Comparison of ENCODE assay signal across 9 mouse cellular contexts in genomic region chr9:78477021-78477551, GRCm38 (mm10). TPM values are rescaled to one million over a fixed set of nuclear protein-coding genes. Genes with fewer than 3 reads are reported as not detected.
DNase-seq lines count a peak whose midpoint lies in the region; ATAC-seq and TF ChIP-seq lines count a peak whose summit lies in the region.
"Had no signal": no experiment of that assay in that cellular context is flagged by ENCODE, and none has a peak within 500 bp of the region (broad histone marks: within the 10 kb centered on the region; RNA-seq: fewer than 3 reads in every experiment).

No protein-coding gene starts in this region.

- H3K27me3 ChIP-seq in embryonic facial prominence, embryonic 14.5 days (replicated peaks; ENCODE audit: control insufficient read depth, insufficient read depth, low read length) = no peaks in the 10 kb centered on the region
- no peaks in the 10 kb centered on the region for H3K27me3 ChIP-seq in intestine, embryonic 16.5 days (replicated peaks; ENCODE audit: control insufficient read depth, insufficient read depth, low read length)

- WGBS in embryonic facial prominence, embryonic 14.5 days = 8% methylated on average over 5 of the region's 5 CpGs
- 4% methylated on average over 5 of the region's 5 CpGs for WGBS in intestine, embryonic 16.5 days

- no peak overlapping the region for H3K4me2 ChIP-seq in embryonic facial prominence, embryonic 14.5 days (ENCODE audit: low read depth, low read length)
- H3K4me2 ChIP-seq in intestine, embryonic 16.5 days (ENCODE audit: low read depth, low read length) = no peak overlapping the region

- TF ChIP-seq CTCF in gastrocnemius, adult 2 months (IDR thresholded peaks at IDR 0.05) = peak; percentile 70

- H3K4me3 ChIP-seq in gastrocnemius, adult 2 months = no peak overlapping the region
- no peak overlapping the region for H3K4me3 ChIP-seq in embryonic facial prominence, embryonic 14.5 days (ENCODE audit: low read depth, low read length)
- H3K4me3 ChIP-seq in intestine, embryonic 16.5 days (ENCODE audit: low read length) = no peak overlapping the region

- H3K9me3 ChIP-seq in embryonic facial prominence, embryonic 14.5 days (ENCODE audit: control insufficient read depth, low read length) = no peaks in the 10 kb centered on the region
- no peaks in the 10 kb centered on the region for H3K9me3 ChIP-seq in intestine, embryonic 16.5 days (ENCODE audit: control insufficient read depth, low read length)

- H3K27ac ChIP-seq in gastrocnemius, adult 2 months = no peak overlapping the region
- H3K27ac ChIP-seq in embryonic facial prominence, embryonic 14.5 days (replicated peaks; ENCODE audit: low read depth, low read length) = no peak overlapping the region; the same call in 1 of the 2 replicates
- peak overlapping the region; percentile 23; the same call in 1 of the 2 replicates for H3K27ac ChIP-seq in intestine, embryonic 16.5 days (ENCODE audit: low read length)
- H3K27ac ChIP-seq: macrophage had no signal

- ATAC-seq in CD4-positive, CD25-positive, alpha-beta regulatory T cell, adult 4 months = peak; percentile 10
- no peak for ATAC-seq in embryonic facial prominence, embryonic 14.5 days (ENCODE audit: low read depth)
- ATAC-seq in intestine, embryonic 16.5 days = 0 out of 2 replicates have a peak, but pooled peaks have one; percentile 3
- no peak for ATAC-seq in monocyte, adult 5-6 weeks (replicated peaks; ENCODE audit: insufficient number of reproducible peaks, low FRiP score, low TSS enrichment, poor library complexity, severe bottlenecking)

- no peaks in the 10 kb centered on the region for H3K4me1 ChIP-seq in embryonic facial prominence, embryonic 14.5 days (ENCODE audit: control insufficient read depth, insufficient read depth, low read length)
- no peaks in the 10 kb centered on the region for H3K4me1 ChIP-seq in intestine, embryonic 16.5 days (ENCODE audit: control insufficient read depth, insufficient read depth, low read length)

- DNase-seq in gastrocnemius, adult 2 months = no peak
- DNase-seq in gastrocnemius, postnatal 36 days = no peak
- DNase-seq in embryonic facial prominence, embryonic 14.5 days (ENCODE audit: low spot score) = peak; percentile 82
- peak; percentile 24 to 26 for DNase-seq in natural killer cell, adult 2 months (ENCODE audit: low spot score in 2 of 2)
- DNase-seq in adrenal gland, adult 8-10 months = no peak

- intact Hi-C loops in gastrocnemius, adult 2 months (cut with DNase I) = loop anchor here (2.0 kb wide), 2 partner anchors 50 to 76 kb away; no protein-coding TSS in a partner anchor
- intact Hi-C loops in gastrocnemius, postnatal 36 days (cut with DNase I) = loop anchor here (5.0 to 10.0 kb wide), 2 partner anchors 48 to 75 kb away; no protein-coding TSS in a partner anchor

- H3K36me3 ChIP-seq in embryonic facial prominence, embryonic 14.5 days (ENCODE audit: control insufficient read depth, insufficient read depth, low read length) = peaks cover 72% of the 10 kb centered on the region
- peaks cover 6% of the 10 kb centered on the region; the same call in 1 of the 2 replicates for H3K36me3 ChIP-seq in intestine, embryonic 16.5 days (ENCODE audit: control insufficient read depth, insufficient read depth, low read length)

- no peak overlapping the region for H3K9ac ChIP-seq in embryonic facial prominence, embryonic 14.5 days (ENCODE audit: low read depth, low read length)
- no peak overlapping the region for H3K9ac ChIP-seq in intestine, embryonic 16.5 days (ENCODE audit: low read depth, low read length)

RNA-seq across cellular contexts. Expression of gene Eef1a1, which starts 11.9 kb away (rescaled TPM):
- 100 to 1,000 TPM; 390 to 557 TPM for total RNA-seq in gastrocnemius, adult 2 months (2021)
- total RNA-seq in gastrocnemius, postnatal 36 days (2021) = 100 to 1,000 TPM; 496 to 538 TPM
- over 10,000 TPM; 10,256 to 11,102 TPM for polyA plus RNA-seq in CD4-positive, CD25-positive, alpha-beta regulatory T cell, adult 4 months (2017; shearing (Covaris generic))
- 5,674 and 6,022 TPM in 2 replicates for polyA plus RNA-seq in embryonic facial prominence, embryonic 14.5 days (2014; fragmentation: Nextera tagmentation; extraction: Ambion mirVana)
- 4,065 and 4,271 TPM in 2 replicates for polyA plus RNA-seq in intestine, embryonic 16.5 days (2015; fragmentation: Nextera tagmentation; extraction: Ambion mirVana)
- total RNA-seq in monocyte, adult 5-6 weeks (2017) = 6,370 to 7,055 TPM (median 6,774 TPM) in 3 replicates
- total RNA-seq in adrenal gland, adult 8-10 months (2022) = 1,000 to 10,000 TPM; 5,975 to 6,274 (median 6,040) TPM

RNA-seq across cellular contexts. Expression of gene Gm17324, which starts 28.5 kb away (rescaled TPM):
- total RNA-seq in gastrocnemius, adult 2 months (2021) = not detected
- total RNA-seq in gastrocnemius, postnatal 36 days (2021) = not detected
- under 1 TPM in 1 of 2 experiments, not detected in 1; 0.51 TPM for polyA plus RNA-seq in CD4-positive, CD25-positive, alpha-beta regulatory T cell, adult 4 months (2017; shearing (Covaris generic))
- 0.71 TPM in 1 of 2 replicates, not detected in the other for polyA plus RNA-seq in embryonic facial prominence, embryonic 14.5 days (2014; fragmentation: Nextera tagmentation; extraction: Ambion mirVana)
- 0.24 and 0.48 TPM in 2 replicates for polyA plus RNA-seq in intestine, embryonic 16.5 days (2015; fragmentation: Nextera tagmentation; extraction: Ambion mirVana)
- total RNA-seq in monocyte, adult 5-6 weeks (2017) = not detected in 3 replicates
- under 1 TPM in 1 of 4 experiments, not detected in 3; 0.32 TPM for total RNA-seq in adrenal gland, adult 8-10 months (2022)
- polyA plus RNA-seq: macrophage had no signal

RNA-seq across cellular contexts. Expression of gene Mto1, which starts 29.1 kb away (rescaled TPM):
- 10 to 100 TPM; 19.8 to 22.0 TPM for total RNA-seq in gastrocnemius, adult 2 months (2021)
- 10 to 100 TPM; 17.6 to 21.4 TPM for total RNA-seq in gastrocnemius, postnatal 36 days (2021)
- polyA plus RNA-seq in CD4-positive, CD25-positive, alpha-beta regulatory T cell, adult 4 months (2017; shearing (Covaris generic)) = 10 to 100 TPM; 15.6 to 19.1 TPM
- polyA plus RNA-seq in embryonic facial prominence, embryonic 14.5 days (2014; fragmentation: Nextera tagmentation; extraction: Ambion mirVana) = 21.4 and 22.1 TPM in 2 replicates
- 25.0 and 27.0 TPM in 2 replicates for polyA plus RNA-seq in intestine, embryonic 16.5 days (2015; fragmentation: Nextera tagmentation; extraction: Ambion mirVana)
- total RNA-seq in monocyte, adult 5-6 weeks (2017) = 29.0 to 42.6 TPM (median 34.6 TPM) in 3 replicates
- total RNA-seq in adrenal gland, adult 8-10 months (2022) = 10 to 100 TPM; 27.4 to 33.7 (median 30.5) TPM

RNA-seq across cellular contexts. Expression of gene Cgas, which starts 34.0 kb away (rescaled TPM):
- total RNA-seq in gastrocnemius, adult 2 months (2021) = under 1 TPM; 0.08 to 0.11 TPM
- under 1 TPM in 1 of 2 experiments, not detected in 1; 0.17 TPM for total RNA-seq in gastrocnemius, postnatal 36 days (2021)
- polyA plus RNA-seq in CD4-positive, CD25-positive, alpha-beta regulatory T cell, adult 4 months (2017; shearing (Covaris generic)) = 1 to 10 TPM; 2.3 to 3.1 TPM
- 2.8 TPM in 2 replicates for polyA plus RNA-seq in embryonic facial prominence, embryonic 14.5 days (2014; fragmentation: Nextera tagmentation; extraction: Ambion mirVana)
- polyA plus RNA-seq in intestine, embryonic 16.5 days (2015; fragmentation: Nextera tagmentation; extraction: Ambion mirVana) = 1.6 and 1.9 TPM in 2 replicates
- 5.0 to 10.2 TPM (median 6.5 TPM) in 3 replicates for total RNA-seq in monocyte, adult 5-6 weeks (2017)
- under 1 TPM; 0.52 to 0.86 (median 0.72) TPM for total RNA-seq in adrenal gland, adult 8-10 months (2022)

Comparison
In these comparisons a context has a peak if more than half of its experiments do, and no peak if none do; other contexts are left out.
1. DNase-seq: peak in embryonic facial prominence, embryonic 14.5 days (single experiment) and natural killer cell, adult 2 months (2 of 2); none in gastrocnemius, adult 2 months (single experiment), gastrocnemius, postnatal 36 days (0 of 2) and adrenal gland, adult 8-10 months (single experiment).
2. ATAC-seq: peak in CD4-positive, CD25-positive, alpha-beta regulatory T cell, adult 4 months (single experiment) and intestine, embryonic 16.5 days (single experiment); none in embryonic facial prominence, embryonic 14.5 days (single experiment) and monocyte, adult 5-6 weeks (single experiment).
3. RNA of gene Eef1a1, which starts 11.9 kb away (total RNA-seq): 6,370 to 7,055 TPM in monocyte, adult 5-6 weeks and 5,975 to 6,274 TPM in adrenal gland, adult 8-10 months; 390 to 557 TPM in gastrocnemius, adult 2 months and 496 to 538 TPM in gastrocnemius, postnatal 36 days; every median in the first group is over 10 times any median in the second.